Mouse (Mus musculus): ENCODE results near the gene Ets1.

Ets1 gene

GRCm38 (mm10) chr9:32695492-32696190, 59.6 kb downstream of the Ets1 start:
- no peak for DNase-seq (ENCODE audit: low read depth)

- DNase-seq (ENCODE audit: low read depth) = no peak
These were observed 60.2 kb downstream of the Ets1 start for GRCm38 (mm10) chr9:32696259-32696658.

DNA sequence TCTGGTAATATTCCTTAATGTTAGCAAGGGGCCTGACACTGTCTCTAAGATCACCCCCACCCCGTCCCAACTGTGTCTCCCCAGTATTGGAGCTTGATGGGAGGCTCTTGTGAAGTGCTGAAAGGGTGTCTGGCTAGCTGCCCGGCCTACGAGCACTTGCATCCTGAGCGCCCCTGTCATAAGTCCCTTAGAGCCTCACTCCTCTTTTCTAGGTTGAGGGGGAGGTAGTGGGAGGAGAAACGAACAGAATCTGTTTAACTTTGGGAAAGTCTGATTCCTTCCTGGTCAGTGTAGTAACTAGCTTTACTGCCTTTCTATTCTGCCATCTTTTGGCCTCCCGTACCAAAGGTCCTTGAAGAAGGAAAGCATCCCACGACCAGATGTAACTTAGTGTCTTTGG, 60.7 kb downstream of the Ets1 start:
- no peak for DNase-seq (ENCODE audit: low read depth)

- no peak for DNase-seq (ENCODE audit: low read depth)
These were observed 61.5 kb downstream of the Ets1 start for GRCm38 (mm10) chr9:32697291-32698110.

- no peak for DNase-seq (ENCODE audit: low read depth)
These were observed 62.7 kb downstream of the Ets1 start for GRCm38 (mm10) chr9:32698766-32699165.

- no peak for DNase-seq (ENCODE audit: low read depth)
These were observed 63.4 kb downstream of the Ets1 start for GRCm38 (mm10) chr9:32699391-32699841.

- no peak for DNase-seq (ENCODE audit: low read depth)
These were observed 64.3 kb downstream of the Ets1 start for GRCm38 (mm10) chr9:32700091-32700905.

DNA sequence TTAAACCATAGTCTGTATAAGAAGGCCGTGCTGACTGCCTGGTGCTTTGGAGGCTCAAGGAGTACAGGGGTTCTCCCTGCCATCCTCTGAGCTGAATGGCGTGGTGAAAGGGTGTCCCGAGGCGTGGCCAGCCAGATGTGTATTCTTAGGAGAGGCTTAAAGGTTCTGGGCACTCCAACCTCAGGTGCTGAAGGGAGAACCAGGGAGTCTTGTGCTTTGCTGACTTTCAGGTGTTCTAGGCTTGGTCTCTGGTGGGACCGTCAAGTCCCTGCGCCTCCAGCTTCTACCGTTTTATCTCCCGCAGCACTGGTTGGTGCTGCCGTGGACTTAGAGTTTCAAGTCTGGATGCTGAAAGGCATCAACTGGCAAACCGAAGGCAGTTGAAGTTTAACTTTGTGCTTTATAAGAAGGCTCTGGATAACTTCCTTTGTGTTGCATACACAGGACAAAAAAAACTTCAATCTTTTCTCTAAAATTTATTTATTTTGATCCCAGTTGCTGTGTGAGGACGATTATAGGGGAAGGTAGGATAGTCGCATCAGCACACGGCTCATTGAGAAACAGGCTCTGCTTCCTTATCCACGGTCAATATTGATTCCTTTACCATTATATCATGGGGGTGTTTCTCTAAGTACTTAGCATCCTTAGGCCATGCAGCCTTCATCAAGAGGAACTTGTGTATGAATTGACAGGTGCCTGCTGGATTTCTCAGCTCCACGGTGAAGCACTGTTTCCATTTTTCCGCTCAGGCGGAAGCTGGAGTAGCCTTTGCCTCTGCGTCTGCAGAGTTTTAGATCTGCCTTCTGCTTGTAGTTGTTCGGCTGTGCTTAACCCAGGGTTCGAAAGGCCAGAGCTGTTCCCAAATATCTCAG, 65.3 kb downstream of the Ets1 start:
- no peak for DNase-seq (ENCODE audit: low read depth)

DNA sequence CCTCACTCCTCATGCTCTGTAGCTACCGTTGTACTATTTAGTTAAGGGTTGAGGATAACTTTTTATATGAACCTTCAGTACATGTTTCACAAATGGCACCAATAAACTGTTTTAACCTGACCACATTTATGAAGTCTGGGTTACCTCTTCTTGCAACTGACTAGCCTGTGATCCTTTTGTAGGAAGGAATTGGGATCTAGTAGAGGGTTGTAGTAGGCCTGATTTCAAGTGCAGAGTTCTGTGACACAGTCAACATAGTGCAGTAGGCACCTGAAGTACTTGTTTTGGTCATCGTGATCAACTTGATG, 65.9 kb downstream of the Ets1 start:
- DNase-seq (ENCODE audit: low read depth) = no peak

DNA sequence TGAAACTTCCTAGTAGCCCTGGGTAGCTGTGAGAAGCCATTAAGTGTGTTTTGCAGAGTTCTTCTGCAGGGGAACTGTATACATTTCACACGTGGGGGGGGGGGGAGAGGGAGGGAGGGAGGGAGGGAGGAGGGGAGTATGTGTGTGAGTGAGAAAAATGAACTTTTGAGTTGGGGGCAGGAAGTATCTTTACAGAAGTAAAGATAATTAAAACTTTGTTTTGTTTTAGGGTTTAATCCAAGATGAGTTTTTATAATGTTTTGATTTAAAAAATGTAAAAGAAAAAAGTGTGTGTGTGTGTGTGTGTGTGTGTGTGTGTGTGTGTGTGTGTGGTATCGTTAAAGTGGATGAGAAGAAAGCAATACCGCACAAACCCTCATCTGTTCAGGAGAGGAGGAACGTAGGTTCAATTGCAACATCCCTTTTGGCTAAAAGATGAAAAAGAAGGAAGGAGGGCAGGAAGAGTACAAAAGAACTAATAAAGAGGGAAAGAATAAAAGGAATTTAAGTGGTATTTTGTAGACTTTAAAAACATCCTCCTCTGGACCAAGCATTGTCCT, 66.9 kb downstream of the Ets1 start:
- no peak for DNase-seq (ENCODE audit: low read depth)

GRCm38 (mm10) chr9:32703976-32704745, 68.1 kb downstream of the Ets1 start:
- DNase-seq (ENCODE audit: low read depth) = no peak

DNA sequence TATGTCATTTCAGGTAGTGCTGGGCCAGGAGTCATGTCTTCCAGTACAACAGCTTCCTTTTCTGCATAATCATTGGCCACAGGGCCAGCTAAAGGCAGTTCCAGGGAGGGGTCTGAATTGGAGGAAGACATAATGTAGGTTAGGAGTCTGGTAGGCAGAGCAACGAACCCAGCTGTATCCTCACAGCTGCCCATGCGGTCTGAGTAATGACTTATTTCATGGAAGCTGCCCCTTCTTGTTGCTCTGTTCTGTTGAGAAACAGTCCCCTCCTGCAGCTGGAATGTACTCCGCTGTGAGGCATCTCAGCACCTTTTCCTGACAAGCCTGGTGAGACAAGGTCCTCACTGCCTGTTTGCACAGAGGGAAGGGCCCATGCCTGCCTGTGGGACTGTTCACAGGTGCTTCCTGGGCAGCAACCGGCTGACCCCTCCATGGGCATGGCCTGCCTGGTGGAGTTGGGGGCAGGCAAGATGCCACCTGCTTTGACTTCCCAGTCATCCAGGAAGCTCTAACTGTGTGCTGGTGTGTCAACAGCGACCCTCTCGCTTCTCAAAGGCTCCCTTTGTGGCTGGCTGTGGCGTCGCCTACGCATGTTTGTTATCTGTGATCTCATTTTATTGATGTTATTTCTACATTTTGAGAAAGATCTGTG, 69.9 kb downstream of the Ets1 start:
- DNase-seq (ENCODE audit: low read depth) = no peak

GRCm38 (mm10) chr9:32707436-32707835, 71.4 kb downstream of the Ets1 start:
- no peak for DNase-seq (ENCODE audit: low read depth)

GRCm38 (mm10) chr9:32708491-32708890, 72.5 kb downstream of the Ets1 start:
- DNase-seq (ENCODE audit: low read depth) = no peak

DNA sequence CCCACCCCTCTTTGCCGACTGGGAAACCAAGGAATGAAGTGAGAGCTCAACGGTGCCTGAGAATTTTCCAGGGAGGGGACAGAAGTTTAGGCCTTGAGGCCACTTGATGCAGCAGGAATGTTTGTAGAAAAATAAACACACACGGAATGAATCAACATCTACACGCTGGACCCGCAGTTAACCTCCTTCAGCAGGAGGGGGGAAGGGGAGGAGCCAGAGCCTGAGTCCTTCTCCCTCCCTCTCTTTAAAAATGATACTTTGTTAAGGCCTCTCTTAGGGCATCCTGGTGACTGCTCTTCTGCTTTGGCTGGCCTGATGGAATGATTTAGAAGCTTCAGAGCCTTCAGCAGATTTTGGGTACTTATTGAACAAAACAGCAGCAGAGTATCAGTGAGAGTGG, 73.3 kb downstream of the Ets1 start:
- no peak for DNase-seq (ENCODE audit: low read depth)

- peak; percentile 3 for DNase-seq (ENCODE audit: low read depth)
These were observed 74.0 kb downstream of the Ets1 start for GRCm38 (mm10) chr9:32709764-32710734.

DNA sequence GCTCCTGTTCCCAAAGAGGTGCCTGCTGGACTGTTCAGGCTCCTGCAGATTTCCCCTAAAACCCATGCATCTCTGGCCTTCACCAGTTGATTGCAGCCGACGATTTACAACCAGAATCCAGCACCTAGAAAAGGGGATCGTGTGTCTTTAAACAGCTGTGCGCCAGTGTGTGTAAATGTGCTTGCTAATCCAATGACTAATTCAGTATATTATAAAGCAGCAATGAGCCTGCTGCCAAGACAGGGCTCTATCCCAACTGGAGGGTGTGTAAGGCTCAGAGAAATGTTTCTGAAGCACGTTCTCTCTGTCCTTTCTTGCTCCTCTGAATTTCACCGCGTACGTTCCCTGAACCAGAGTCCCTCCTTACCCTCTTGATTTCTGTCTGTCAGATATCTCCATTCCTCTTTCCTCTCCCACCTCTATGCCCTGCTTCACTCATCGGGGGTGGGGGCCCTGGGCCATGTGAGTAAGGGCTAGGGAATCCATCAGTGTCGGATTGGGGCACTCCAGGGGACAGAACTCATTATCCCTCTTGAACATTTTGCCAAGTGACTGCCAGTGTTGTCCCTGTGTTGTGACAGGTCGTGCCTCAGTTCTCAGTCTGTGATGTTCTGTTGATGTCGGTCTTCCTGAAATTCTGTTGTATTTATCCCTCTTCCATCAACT, 75.1 kb downstream of the Ets1 start:
- no peak for DNase-seq (ENCODE audit: low read depth)

- DNase-seq (ENCODE audit: low read depth) = no peak
These were observed 75.7 kb downstream of the Ets1 start for GRCm38 (mm10) chr9:32711768-32712167.

Measured in 416B (cell line).